Mouse (Mus musculus) hindbrain, embryonic 11.5 days (tissue): Measurements from ENCODE around the gene Chkb. TPM values are rescaled to one million over a fixed set of nuclear protein-coding genes. Genes with fewer than 3 reads are reported as not detected.

Experiments
- ATAC-seq: fragments of 200-750 bp; cut with Nextera tagmentation; 2 replicates; pipeline ENCODE4 v1.8.0; 2017; ENCODE audit warnings: mild to moderate bottlenecking, moderate TSS enrichment, moderate library complexity; ENCODE audit not compliant: low FRiP score
- DNase-seq: peaks from one replicate; pipeline ENCODE4 v3.0.0-alpha.2; 2015; ENCODE audit warnings: low spot score
- H3K27ac ChIP-seq: fragments of 300-500 bp; sonication (generic); 2 replicates; pipeline ENCODE4 v1.5.1; 2014; ENCODE audit warnings: mild to moderate bottlenecking, low read depth, low read length
- H3K27me3 ChIP-seq: fragments of 300-500 bp; sonication (generic); 2 replicates; pipeline ENCODE4 v1.6.1; 2014; ENCODE audit warnings: mild to moderate bottlenecking, low read length, moderate library complexity, mixed read lengths; ENCODE audit not compliant: control insufficient read depth, insufficient read depth
- H3K36me3 ChIP-seq: fragments of 300-500 bp; sonication (generic); 2 replicates; pipeline ENCODE4 v1.6.1; 2014; ENCODE audit warnings: mild to moderate bottlenecking, low read length, moderate library complexity, mixed read lengths; ENCODE audit not compliant: control insufficient read depth, insufficient read depth
- H3K4me1 ChIP-seq: fragments of 300-500 bp; sonication (generic); replicated peaks from 2 replicates; pipeline ENCODE4 v1.6.1; 2014; ENCODE audit warnings: low read length, mixed read lengths; ENCODE audit not compliant: control insufficient read depth, insufficient read depth
- H3K4me2 ChIP-seq: fragments of 300-500 bp; sonication (generic); replicated peaks from 2 replicates; pipeline ENCODE4 v1.6.1; 2014; ENCODE audit warnings: mild to moderate bottlenecking, low read depth, low read length
- H3K4me3 ChIP-seq: fragments of 300-500 bp; sonication (generic); 2 replicates; pipeline ENCODE4 v1.5.1; 2014; ENCODE audit warnings: low read depth, low read length
- H3K9ac ChIP-seq: fragments of 300-500 bp; sonication (generic); 2 replicates; pipeline ENCODE4 v1.6.1; 2014; ENCODE audit warnings: low read depth, low read length
- H3K9me3 ChIP-seq: fragments of 300-500 bp; sonication (generic); 2 replicates; pipeline ENCODE4 v1.6.1; 2016; ENCODE audit warnings: low read length; ENCODE audit not compliant: control insufficient read depth
- WGBS: fragments of 180-500 bp; shearing (Covaris S2); extraction: QIAGEN DNeasy Blood & Tissue Kit; methylation state at CpG from one replicate; pipeline ENCODE4 v1.1.7; 2014; 5-methylcytosine and 5-hydroxymethylcytosine counted together
- polyA plus RNA-seq: library from polyadenylated mRNA; unstranded; fragments of >200 nt; fragmentation: Nextera tagmentation; extraction: Ambion mirVana; gene quantifications from 2 replicates; pipeline ENCODE4 v1.2.1, GENCODE M21; 2014

The Chkb gene
- polyA plus RNA-seq, 1 experiment from 2014 or later: 63.4 TPM

GRCm38 (mm10) chr15:89426716-89427115, 3.0 kb downstream of the Chkb start:
- WGBS: 90% methylated on average over 10 of the region's 10 CpGs
- Histone ChIP-seq H3K27me3 (no peaks in the 10 kb centered on the region), H3K4me1 (no peaks in the 10 kb centered on the region; the same call in 1 of the 2 replicates), H3K4me3 (no peak overlapping the region), H3K9ac (no peak overlapping the region), H3K27ac (no peak overlapping the region), H3K36me3 (peaks cover 7% of the 10 kb centered on the region; the same call in 1 of the 2 replicates), H3K4me2 (no peak overlapping the region), H3K9me3 (no peaks in the 10 kb centered on the region)
- DNase-seq: no peak
- ATAC-seq: no peak

- Histone ChIP-seq H3K27ac (no peak within 1 kb of the TSS), H3K9ac (no peak within 1 kb of the TSS), H3K9me3 (no peaks in the 10 kb centered on the region), H3K4me2 (no peak within 1 kb of the TSS), H3K4me1 (no peaks in the 10 kb centered on the region; the same call in 1 of the 2 replicates), H3K36me3 (peaks cover 7% of the 10 kb centered on the region; the same call in 1 of the 2 replicates), H3K27me3 (no peaks in the 10 kb centered on the region), H3K4me3 (no peak within 1 kb of the TSS)
- 23% methylated on average over 6 of the region's 6 CpGs for WGBS
- no peak for DNase-seq
- no peak for ATAC-seq
These were observed 4.0 kb downstream of the Chkb start, which contains the start of gene Cpt1b for GRCm38 (mm10) chr15:89425711-89426121. Cpt1b (minus strand) TSS chr15:89425863.

GRCm38 (mm10) chr15:89424621-89425020, 5.1 kb downstream of the Chkb start:
- ATAC-seq (no peak), DNase-seq (no peak)
- Histone ChIP-seq H3K27me3 (no peaks in the 10 kb centered on the region), H3K36me3 (peaks cover 8% of the 10 kb centered on the region; the same call in 1 of the 2 replicates), H3K9ac (no peak overlapping the region), H3K4me2 (no peak overlapping the region), H3K4me3 (no peak overlapping the region), H3K9me3 (no peaks in the 10 kb centered on the region), H3K27ac (no peak overlapping the region), H3K4me1 (no peaks in the 10 kb centered on the region)
- 78% methylated on average over 8 of the region's 8 CpGs for WGBS

GRCm38 (mm10) chr15:89421938-89422337, 7.8 kb downstream of the Chkb start:
- H3K9ac ChIP-seq: no peak overlapping the region
- ATAC-seq (no peak), DNase-seq (no peak)
- H3K9me3 ChIP-seq: no peaks in the 10 kb centered on the region
- WGBS: 94% methylated on average over 9 of the region's 9 CpGs
- no peak overlapping the region for H3K27ac ChIP-seq
- no peak overlapping the region for H3K4me3 ChIP-seq
- no peaks in the 10 kb centered on the region for H3K27me3 ChIP-seq
- H3K4me2 ChIP-seq: no peak overlapping the region
- H3K36me3 ChIP-seq: peaks cover 5% of the 10 kb centered on the region; the same call in 1 of the 2 replicates
- H3K4me1 ChIP-seq: no peaks in the 10 kb centered on the region

GRCm38 (mm10) chr15:89415282-89415681, 14.4 kb downstream of the Chkb start:
- H3K9me3 ChIP-seq: no peaks in the 10 kb centered on the region
- WGBS: 86% methylated on average over 8 of the region's 8 CpGs
- H3K27me3 ChIP-seq: no peaks in the 10 kb centered on the region
- no peak for ATAC-seq
- no peaks in the 10 kb centered on the region for H3K36me3 ChIP-seq
- DNase-seq: no peak
- H3K4me3 ChIP-seq: no peak overlapping the region
- no peak overlapping the region for H3K4me2 ChIP-seq
- H3K9ac ChIP-seq: no peak overlapping the region
- no peak overlapping the region for H3K27ac ChIP-seq
- no peaks in the 10 kb centered on the region for H3K4me1 ChIP-seq

- no peak within 1 kb of the TSS for H3K4me3 ChIP-seq
- no peak within 1 kb of the TSS for H3K9ac ChIP-seq
- 82% methylated on average over 22 of the region's 24 CpGs for WGBS
- H3K4me2 ChIP-seq: no peak within 1 kb of the TSS
- H3K9me3 ChIP-seq: no peaks in the 10 kb centered on the region; the same call in 1 of the 2 replicates
- ATAC-seq (no peak), DNase-seq (no peak)
- no peaks in the 10 kb centered on the region for H3K27me3 ChIP-seq
- H3K36me3 ChIP-seq: no peaks in the 10 kb centered on the region
- H3K4me1 ChIP-seq: no peaks in the 10 kb centered on the region
- H3K27ac ChIP-seq: no peak within 1 kb of the TSS
These were observed 19.6 kb downstream of the Chkb start, which contains the start of gene Syce3 for GRCm38 (mm10) chr15:89410118-89410517. Syce3 (minus strand) TSS chr15:89410503.

- H3K4me2 ChIP-seq: no peak overlapping the region
- no peak overlapping the region for H3K27ac ChIP-seq
- ATAC-seq: no peak
- H3K4me1 ChIP-seq: no peaks in the 10 kb centered on the region
- no peaks in the 10 kb centered on the region for H3K36me3 ChIP-seq
- H3K27me3 ChIP-seq: no peaks in the 10 kb centered on the region
- no peak overlapping the region for H3K4me3 ChIP-seq
- H3K9ac ChIP-seq: no peak overlapping the region
- no peak for DNase-seq
- H3K9me3 ChIP-seq: no peaks in the 10 kb centered on the region; the same call in 1 of the 2 replicates
These were observed 23.0 kb downstream of the Chkb start for GRCm38 (mm10) chr15:89406691-89407090.

- no peak for ATAC-seq
- Histone ChIP-seq H3K4me2 (no peak overlapping the region), H3K27ac (no peak overlapping the region), H3K4me1 (no peaks in the 10 kb centered on the region), H3K4me3 (no peak overlapping the region), H3K27me3 (no peaks in the 10 kb centered on the region), H3K9ac (no peak overlapping the region), H3K9me3 (no peaks in the 10 kb centered on the region; the same call in 1 of the 2 replicates), H3K36me3 (no peaks in the 10 kb centered on the region)
- no peak for DNase-seq
- 92% methylated on average over 10 of the region's 10 CpGs for WGBS
These were observed 24.7 kb downstream of the Chkb start for GRCm38 (mm10) chr15:89404831-89405623.

DNA sequence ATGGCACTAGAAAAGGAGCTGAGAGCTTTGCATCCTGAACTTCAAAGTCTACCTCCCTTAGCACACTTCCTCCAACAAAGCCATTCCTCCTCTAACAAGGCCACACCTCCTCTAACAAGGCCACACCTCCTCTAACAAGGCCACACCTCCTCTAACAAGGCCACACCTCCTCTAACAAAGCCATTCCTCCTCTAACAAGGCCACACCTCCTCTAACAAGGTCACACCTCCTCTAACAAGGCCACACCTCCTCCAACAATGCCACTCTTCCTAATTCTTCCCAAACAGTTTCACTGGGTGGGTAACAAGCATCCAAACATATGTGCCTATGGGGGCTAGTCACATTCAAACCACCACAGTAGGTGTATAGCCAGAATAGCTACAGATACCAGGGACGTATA, 27.2 kb downstream of the Chkb start:
- no peak overlapping the region for H3K4me2 ChIP-seq

More for the DNA sequence above, 27.2 kb downstream of the Chkb start:
- Histone ChIP-seq H3K27me3 (no peaks in the 10 kb centered on the region), H3K4me1 (no peaks in the 10 kb centered on the region), H3K36me3 (no peaks in the 10 kb centered on the region), H3K9me3 (no peaks in the 10 kb centered on the region; the same call in 1 of the 2 replicates), H3K27ac (no peak overlapping the region), H3K9ac (no peak overlapping the region), H3K4me3 (no peak overlapping the region)
- no peak for ATAC-seq
- no peak for DNase-seq
- WGBS: 92% methylated on average over 1 of the region's 1 CpGs
